Mouse (Mus musculus): ENCODE data around the gene Gm42688.

Gene Gm42688

DNA sequence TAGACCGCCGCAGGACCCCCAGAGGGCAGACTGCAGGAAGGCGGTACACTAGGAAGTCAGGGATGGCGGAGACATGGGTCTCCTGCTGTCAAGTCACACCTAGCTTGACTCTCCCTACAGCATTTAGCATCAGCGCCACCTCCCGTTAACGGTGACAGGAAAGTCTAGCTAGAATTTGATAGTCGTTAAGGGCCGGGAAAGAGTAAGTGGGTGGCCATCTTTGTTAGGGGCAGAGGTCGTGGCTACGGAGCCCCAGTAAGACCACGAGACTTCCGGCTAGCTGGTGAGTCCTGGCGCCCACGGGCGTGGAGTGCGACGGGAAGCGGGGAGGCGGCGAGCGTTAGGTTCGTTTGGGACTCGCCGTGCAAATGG, at the start of gene Gm42688, which contains the start of gene Ccdc142:
Gene Gm42688, plus strand, starts transcription at position 302 of the 372 bp plus-strand sequence.
Gene Ccdc142, plus strand, starts transcription at position 286 of the 372 bp plus-strand sequence.
- peak; percentile 84 to 87 for DNase-seq (ENCODE audit: low spot score in 2 of 2)

DNA sequence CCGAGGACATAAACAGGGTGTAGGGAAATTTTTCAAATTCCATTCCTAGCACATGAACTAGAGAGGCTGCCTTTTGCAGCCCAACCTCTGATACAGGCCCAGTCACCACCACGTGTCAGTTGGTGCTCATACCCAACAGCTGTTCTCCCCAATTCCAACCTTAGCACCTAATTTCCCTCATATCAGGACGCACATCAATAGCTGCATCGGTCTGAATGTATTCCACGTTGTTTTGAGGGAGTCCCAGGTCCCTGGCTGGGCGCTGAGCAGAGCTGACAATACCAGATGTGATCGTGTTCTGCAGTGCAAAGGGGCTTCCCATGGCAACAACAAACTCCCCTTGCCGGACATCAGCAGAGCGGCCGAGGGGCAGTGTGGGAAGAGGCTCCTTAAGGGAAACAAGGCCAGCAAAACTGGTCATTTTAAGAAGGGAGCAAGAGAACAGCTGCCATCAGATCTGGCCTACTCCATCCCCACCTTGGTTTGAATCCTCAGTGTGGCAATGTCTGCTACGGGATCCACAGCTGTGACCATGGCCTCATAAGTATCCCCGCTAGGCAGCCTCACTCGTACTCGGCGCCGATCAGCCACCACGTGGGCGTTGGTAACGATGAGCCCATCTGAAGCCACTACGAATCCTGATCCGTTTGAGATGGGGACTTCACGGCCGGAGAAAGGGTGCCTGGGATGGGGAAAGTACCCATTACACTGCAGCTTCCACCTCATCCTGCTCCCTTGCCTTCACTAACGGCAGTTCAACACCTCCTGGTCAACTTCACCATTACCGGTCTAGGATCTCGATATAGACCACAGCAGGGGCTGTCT, 48.1 kb upstream of the Gm42688 start:
- DNase-seq (ENCODE audit: low spot score in 2 of 2) = peak in 1 of 2 experiments; percentile 38

DNA sequence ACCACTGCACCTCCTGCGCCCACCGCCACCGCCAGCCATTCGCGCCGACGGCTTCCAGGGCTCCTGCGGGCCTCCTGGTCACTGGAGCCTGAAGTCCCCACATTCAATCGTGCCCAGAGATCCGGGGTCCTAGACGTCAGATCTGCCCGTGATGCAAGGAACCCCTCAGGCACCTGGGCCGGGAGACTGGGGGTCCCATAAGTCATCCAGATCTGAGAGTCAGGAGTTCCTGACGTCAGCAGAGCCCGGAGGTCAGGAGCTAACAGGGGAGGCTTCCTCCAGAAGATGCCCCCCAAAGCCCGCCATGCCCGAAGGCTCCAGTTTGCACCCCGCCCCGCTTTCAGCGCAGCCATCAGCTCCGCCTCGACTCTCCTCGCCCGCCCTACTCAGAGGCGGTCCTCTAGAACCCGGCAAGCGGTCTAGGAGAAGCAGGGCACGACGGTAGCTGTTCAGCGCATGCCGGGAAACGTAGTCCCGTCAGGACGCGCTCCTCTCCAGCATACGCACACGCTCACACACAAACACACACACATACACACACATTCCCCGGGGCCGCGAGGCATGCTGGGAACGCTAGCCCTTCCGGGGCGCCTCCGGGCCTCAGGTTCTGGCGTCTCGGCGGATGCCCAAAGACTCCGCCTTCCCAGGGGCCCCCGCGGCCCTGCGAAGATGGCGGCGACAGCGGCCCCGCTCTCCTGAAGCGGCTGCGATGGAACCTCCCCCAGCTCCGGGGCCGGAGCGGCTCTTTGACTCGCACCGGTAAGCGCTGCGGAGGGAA, 47.2 kb upstream of the Gm42688 start, which contains the start of gene Aup1:
Gene Aup1, plus strand, starts transcription at position 448 of the 778 bp plus-strand sequence.
- peak; percentile 95 to 96 for DNase-seq (ENCODE audit: low spot score in 2 of 2)

DNA sequence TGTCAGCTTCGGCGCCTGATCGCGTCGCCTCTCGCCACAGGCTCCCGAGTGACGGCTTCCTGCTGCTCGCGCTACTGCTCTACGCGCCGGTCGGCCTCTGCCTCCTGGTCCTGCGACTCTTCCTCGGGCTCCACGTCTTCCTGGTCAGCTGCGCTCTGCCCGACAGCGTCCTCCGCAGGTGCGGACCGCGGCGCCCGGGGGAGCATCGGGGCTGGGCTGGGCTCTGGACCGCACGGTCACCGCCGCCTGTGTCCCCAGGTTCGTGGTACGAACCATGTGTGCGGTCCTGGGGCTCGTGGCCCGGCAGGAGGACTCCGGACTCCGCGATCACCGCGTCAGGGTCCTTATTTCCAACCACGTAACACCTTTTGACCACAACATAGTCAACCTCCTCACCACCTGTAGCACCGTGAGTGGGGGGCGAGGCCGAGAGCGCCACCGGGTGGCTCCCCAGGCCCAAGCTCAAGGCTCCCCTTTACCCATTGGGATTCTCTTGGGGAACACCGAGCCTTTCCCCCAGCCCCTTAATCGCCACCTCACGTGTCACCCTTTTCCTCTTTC, 46.5 kb upstream of the Gm42688 start, which contains the start of gene Htra2:
Gene Htra2, minus strand, starts transcription at position 403 of the 561 bp plus-strand sequence.
- DNase-seq (ENCODE audit: low spot score in 2 of 2) = no peak

DNA sequence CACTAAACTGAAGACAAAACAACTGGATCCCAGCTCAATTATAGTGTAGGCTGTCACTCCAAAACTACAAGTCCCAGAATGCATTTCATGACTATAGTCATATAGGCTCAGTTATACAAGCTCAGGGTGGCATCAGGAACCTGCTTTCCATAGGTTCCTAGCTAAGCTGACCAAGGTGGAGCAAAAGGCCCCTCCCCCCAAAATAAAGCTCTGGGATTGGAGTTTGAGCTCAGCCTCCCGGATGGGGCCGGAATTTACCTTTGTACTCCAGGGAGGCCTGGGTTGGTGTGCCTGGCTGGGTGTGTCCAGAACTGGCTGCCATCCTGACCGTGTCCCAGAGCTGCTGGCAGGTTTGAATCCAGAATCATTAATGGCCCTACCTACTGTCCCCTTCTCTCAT, 43.6 kb upstream of the Gm42688 start, which contains the start of gene Dqx1:
Gene Dqx1, plus strand, starts transcription at position 55 of the 400 bp plus-strand sequence.
- no peak for DNase-seq (ENCODE audit: low spot score in 2 of 2)

DNA sequence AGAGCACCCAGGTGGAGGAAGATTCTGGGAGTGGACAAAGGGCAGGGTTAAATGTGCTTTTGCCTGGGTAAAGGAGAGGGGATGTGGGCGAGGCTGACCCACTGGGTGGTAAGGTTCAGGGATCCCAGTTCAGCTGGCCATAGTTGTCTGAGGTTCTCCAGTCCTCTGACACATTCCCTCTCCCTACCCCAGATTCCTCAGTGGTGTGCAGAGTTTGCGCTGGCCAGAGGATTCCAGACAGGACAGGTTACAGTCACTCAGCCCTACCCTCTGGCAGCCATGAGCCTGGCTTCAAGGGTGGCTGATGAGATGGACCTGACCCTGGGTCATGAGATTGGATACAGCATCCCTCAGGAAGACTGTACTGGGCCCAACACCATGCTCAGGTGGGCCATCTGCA, 42.7 kb upstream of the Gm42688 start:
- DNase-seq (ENCODE audit: low spot score in 2 of 2) = no peak

DNA sequence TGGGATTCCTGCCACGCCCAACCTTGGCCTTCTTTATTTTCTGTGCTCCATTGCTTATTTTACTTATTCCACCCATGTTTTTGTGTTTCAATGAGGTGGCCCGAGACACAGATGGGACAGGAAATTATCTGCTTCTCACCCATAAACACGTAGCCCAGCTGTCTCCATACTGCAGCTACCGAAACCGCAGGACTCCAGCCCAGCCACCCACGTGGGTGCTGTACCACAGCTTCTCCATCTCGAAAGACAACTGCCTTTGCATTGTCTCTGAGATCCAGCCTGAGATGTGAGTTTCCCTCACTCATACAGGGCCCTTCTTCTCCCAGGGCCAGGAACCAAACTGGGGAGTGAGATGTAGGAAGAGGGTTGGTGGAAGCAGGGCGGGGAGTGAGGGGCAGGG, 35.4 kb upstream of the Gm42688 start:
- DNase-seq (ENCODE audit: low spot score in 2 of 2) = no peak

DNA sequence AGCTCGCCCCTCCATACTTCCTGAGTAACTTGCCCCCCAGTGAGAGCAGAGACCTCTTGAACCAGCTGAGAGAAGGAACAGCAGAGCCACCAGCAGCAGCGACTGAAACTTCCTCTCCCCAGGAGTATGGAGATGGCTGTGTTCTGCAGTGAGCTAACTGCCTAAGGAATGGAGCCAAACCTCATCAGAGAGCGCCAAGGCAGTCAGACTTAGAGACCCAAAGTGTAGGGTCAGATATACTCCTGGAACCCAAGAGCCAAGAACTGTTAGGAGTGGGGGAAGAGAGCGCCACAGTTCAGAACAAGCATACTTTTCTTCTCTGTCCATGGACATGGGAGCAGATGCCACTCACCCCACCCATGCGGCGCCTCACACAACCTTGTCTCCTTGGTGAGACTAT, 35.0 kb upstream of the Gm42688 start:
- no peak for DNase-seq (ENCODE audit: low spot score in 2 of 2)

DNA sequence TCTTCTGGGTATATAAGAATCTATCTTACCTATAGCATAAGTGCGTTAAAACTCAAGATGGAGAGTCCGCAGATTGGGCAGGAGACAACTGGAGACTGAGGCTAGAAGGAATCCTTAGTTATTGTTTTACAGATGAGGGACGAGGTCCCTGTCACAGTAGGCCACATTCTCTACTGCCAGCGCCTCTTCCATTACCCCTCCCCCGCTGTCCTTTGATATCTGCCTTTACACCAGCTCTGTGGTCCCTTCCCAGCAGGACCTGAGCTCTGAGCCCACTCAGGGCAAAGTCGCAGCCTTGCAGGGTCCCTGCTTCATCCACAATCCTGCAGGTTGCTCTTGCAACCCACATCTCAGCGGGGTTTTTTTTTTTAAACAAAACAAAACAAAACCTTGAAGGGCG, 33.2 kb upstream of the Gm42688 start:
- no peak for DNase-seq (ENCODE audit: low spot score in 2 of 2)

DNA sequence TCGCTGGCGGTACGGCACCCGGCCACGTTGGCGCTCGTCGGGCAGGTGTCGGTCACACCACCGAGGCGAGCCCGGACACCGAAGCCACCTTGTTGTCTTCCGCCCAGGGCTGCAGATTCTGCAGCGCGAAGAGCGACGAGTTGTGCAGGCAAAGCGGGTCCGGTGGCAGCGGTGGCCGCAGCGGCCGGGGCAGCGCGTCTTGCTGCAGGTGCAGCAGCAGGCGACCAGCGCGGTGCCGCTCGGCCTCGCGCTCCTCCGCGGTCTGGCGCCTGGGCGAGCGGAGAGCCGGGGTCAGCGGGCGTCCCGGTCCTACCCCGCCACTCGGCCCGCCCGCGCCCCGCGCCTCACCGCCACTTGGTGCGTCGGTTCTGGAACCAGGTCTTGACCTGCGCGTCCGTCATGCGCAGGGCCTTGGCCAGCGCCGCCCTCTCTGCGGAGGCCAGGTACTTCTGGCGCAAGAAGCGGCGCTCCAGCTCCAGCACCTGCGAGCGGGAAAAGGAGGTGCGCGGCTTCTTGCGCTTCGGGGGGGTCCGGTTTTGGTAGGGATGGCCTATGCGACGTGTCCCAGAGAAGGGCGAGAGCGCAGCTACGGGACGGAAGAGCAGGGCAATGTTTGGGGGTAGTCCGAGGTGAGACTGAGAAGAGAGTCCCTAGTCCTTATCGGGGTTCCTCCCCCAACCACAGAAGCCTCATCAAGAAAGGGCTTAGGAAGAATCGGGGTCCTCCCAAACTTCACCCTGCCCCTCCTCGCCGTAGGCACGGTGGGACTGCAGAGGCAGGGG, 32.5 kb upstream of the Gm42688 start:
- no peak for DNase-seq (ENCODE audit: low spot score in 2 of 2)

DNA sequence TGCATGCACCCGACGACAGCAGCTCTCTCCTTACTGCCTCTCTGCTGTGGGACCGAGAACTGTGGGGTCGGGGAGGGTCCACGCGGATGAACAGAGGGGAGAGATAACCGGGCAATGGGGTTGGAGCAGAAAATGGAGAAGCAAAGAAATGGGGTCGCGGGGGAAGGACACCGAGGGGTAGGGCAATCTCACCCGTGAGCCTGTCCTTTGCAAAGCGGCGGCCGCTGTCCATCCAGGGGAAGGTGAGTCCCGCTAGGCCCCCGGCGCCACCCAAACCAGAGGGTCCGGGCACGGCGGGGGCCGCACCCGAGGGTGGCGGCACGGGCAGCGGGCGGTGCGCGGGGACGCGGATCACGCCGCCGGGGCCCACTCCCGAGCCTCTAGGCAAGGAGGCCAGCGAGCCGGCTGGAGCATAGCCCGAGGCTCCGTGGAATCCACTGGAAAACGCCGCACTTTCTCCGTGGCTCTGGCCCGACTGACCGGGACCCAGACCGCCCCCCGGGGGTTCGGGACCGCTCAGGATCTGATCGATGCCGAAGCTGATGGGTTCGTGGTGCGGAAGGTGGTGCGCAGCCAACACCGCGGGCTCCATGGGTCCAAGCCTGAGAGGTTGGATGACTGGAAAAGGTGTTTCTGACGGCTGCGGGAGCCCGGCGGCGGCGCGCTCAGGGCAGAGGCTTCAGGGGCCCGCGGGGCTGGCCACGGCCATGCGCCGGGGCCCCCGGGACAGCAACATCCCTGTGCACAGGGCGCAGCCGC, 31.8 kb upstream of the Gm42688 start:
- no peak for DNase-seq (ENCODE audit: low spot score in 2 of 2)

DNA sequence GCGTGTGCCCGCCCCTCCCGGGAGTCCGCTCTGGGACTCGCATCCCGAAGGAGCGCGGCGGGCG, 31.3 kb upstream of the Gm42688 start, which contains the start of gene Tlx2:
Gene Tlx2, minus strand, starts transcription at position 47 of the 64 bp plus-strand sequence.
- no peak for DNase-seq (ENCODE audit: low spot score in 2 of 2)

DNA sequence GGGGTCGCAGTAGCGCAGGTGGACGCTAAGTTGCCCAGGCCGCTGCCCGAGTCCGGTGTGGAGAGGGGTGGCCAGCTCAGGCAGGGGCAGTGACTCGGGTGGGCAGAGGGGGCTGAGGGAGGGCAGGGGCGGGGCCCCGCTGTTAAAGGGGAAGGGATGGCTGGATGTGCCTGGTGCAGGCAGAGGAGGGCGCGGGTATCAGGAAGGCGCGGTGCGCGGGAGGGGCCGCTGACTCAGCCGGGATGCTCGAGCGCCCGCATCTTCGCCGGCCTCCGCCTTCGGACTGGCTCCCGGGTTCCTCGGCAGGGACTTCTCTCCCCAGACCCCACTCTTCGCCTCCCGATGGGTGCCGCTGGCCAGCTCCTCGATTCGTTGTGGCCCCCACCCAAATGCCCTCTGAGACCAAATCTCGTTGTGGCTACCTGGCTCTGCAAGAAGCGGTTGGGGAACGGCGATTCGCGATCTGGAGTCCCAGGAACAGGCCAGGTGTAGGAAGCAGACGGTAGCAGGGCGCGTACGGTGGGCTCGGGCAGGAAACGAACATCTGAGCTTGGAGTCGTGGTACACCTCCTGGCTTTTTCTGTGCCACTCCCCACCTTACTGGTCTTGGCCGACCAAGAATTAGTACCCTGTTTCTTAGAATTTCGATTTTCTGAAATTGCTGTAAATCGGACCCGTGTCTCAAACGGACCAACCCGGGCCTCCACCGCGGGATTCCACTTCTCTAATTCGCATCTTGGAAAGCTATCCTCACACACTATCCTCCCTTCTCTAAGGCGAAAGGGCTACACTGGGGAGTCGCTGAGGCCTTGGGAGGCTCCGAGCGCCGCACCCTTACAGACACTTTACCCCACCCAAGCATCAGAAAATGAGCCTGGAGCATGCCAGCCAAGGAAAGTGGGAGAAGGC, 30.9 kb upstream of the Gm42688 start:
- DNase-seq (ENCODE audit: low spot score in 2 of 2) = no peak

DNA sequence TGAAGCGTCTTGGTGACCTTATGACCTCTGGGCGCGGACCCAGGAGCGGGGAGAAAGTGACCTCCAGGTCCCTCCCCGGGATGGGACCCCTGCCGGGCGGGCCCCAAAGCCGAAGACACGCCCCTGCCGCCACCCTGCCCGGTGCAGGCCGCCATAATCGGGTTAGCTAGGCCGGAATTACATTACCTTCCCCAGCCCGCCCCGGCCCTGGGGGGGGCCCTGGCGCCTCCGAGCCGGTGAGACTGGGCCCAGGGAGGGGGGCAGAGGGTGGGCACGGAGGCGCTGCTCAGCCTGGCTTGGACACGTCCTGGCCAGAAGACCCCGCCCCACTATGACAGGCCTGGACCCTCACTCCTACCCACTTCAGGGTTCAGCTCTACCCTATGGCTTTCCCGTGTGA, 30.2 kb upstream of the Gm42688 start:
- DNase-seq (ENCODE audit: low spot score in 2 of 2) = no peak

DNA sequence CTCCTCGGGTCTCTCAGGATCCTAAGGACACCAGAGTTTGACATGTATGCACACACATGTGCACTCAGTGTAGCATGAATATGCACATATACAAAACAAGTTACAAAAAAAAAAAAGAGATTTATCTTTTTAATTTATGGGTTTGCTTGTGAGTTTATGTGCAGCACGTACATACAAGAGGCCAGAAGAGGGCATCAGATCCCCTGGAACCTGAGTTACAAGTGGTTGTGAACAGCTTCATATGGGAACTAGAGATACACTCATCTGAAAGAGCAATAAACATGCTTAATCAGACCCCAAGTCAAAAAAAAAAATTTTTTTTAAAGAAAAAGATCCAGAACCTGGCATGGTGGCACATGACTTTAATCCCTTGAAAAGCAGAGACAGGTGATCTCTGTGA, 26.4 kb upstream of the Gm42688 start:
- DNase-seq (ENCODE audit: low spot score in 2 of 2) = no peak

DNA sequence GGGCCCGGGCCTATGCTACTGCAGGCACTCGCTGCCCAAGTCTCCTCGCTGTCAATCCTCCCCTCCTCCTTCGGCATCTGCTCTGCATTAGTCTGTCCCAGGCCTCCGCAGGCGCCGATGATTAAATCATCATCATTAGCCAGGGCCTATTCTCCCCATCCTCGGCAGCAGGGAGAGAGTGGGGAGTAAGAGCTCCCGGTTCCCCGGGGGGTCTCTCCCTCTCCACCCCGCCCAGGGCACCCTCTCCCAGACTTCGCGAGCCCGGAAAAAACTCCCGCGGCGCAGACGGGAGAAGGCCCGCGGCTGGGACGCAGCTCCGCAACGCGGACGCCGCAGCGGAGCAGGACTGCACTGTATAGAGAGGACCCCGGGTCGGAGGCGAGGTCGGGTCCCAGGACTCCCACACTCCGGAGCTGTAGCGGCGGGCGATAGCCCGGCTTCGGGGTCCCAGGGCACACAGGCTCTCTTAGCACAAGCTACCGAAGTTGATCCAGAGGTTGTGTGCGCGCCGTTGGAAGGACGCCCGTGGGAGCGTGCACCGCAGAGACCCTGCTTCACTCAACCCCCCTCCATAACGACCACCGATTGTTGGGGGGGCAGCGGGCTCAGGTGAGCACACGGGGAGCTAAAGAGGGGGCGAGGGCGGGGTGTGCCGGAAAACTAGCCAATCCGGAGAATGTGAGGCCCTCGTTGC, 23.6 kb upstream of the Gm42688 start, which contains the start of gene Pcgf1:
Gene Pcgf1, plus strand, starts transcription at position 240 of the 694 bp plus-strand sequence.
- DNase-seq (ENCODE audit: low spot score in 2 of 2) = peak in 1 of 2 experiments; percentile 41

DNA sequence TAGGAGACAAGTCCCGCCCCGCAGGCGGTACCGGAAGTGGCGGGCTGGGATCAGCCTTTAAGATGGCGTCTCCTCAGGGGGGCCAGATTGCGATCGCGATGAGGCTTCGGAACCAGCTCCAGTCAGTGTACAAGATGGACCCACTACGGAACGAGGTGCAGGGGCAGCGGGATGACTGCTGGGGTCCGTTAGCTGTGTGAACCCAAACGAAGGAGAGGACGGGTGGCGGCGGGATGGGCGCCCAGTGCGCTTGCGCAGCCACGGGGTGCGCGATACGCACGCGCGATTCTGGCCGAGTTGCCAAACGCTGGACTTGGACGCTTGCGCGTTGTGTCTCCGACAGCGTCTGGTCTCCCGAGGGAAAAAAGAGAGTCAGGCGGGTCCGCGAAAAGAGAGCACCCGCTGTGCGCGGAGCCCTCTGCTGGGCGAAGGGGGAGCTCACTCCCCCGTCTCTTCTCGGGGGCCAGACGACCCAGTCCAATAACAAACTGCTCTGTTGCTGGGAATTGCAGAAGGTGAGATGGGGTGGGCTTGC, 23.0 kb upstream of the Gm42688 start:
- DNase-seq (ENCODE audit: low spot score in 2 of 2) = peak; percentile 96 to 100

DNA sequence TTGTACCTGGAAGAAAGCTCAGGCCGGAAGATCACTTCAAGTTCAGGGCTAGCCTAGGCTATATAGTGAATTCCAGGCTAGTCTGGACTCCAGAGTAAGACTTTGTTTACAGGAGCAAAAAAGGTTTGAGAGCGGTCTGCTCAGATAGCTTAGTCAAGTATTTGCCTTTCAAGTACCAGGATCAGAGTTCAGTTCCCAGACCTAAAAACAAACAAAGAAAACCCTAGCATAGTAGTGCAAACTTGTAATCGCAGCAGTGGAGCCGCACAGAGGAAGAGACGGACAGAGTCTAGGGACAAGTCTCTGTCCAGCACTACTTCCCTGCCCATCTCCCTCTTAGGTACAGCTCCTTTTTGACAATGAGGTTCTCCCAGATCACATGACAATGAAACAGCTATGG, 21.2 kb upstream of the Gm42688 start:
- DNase-seq (ENCODE audit: low spot score in 2 of 2) = no peak

DNA sequence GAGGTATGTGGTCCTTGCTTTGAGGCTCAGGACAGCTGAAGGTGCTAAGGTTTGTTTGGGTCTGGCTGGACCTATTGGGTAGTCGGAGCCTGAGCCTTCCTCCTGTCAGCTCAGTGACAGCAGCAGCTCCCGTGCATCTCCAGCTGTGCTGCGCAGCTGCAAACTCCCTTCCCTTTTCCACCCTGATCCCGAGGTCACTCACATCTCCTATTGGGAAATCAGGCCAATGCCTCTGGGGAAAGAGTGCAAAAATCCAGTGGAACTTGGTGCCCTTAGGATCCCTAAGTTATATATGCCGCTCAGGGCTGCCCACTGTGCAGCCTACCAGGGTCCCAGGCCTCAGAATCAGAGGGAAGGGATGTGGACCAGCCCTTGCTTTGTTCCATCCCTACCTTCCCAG, 17.9 kb upstream of the Gm42688 start:
- no peak for DNase-seq (ENCODE audit: low spot score in 2 of 2)

All from frontal cortex, postnatal 14 days (tissue).